Mouse (Mus musculus) midbrain, embryonic 13.5 days (tissue): ENCODE results near the gene Gopc. TPM values are rescaled to one million over a fixed set of nuclear protein-coding genes. Genes with fewer than 3 reads are reported as not detected.
"Not testable (repeated sequence)": the region's sequence is repeated elsewhere in the genome, so short reads cannot be mapped to it uniquely, and the experiment has no call there.

Source experiments
- ATAC-seq: fragments of 200-750 bp; cut with Nextera tagmentation; 2 replicates; pipeline ENCODE4 v1.8.0; 2017; ENCODE audit warnings: mild to moderate bottlenecking, moderate TSS enrichment, moderate library complexity
- H3K27ac ChIP-seq: fragments of 300-500 bp; sonication (generic); 2 replicates; pipeline ENCODE4 v1.5.1; 2015; ENCODE audit warnings: inconsistent platforms, mild to moderate bottlenecking, moderate library complexity
- H3K27me3 ChIP-seq: fragments of 300-500 bp; sonication (generic); 2 replicates; pipeline ENCODE4 v1.6.1; 2015; ENCODE audit warnings: mild to moderate bottlenecking, inconsistent platforms
- H3K36me3 ChIP-seq: fragments of 300-500 bp; sonication (generic); 2 replicates; pipeline ENCODE4 v1.6.1; 2015; ENCODE audit warnings: mild to moderate bottlenecking, inconsistent platforms
- H3K4me1 ChIP-seq: fragments of 300-500 bp; sonication (generic); replicated peaks from 2 replicates; pipeline ENCODE4 v1.6.1; 2015; ENCODE audit warnings: inconsistent platforms
- H3K4me2 ChIP-seq: fragments of 300-500 bp; sonication (generic); replicated peaks from 2 replicates; pipeline ENCODE4 v1.6.1; 2015; ENCODE audit warnings: moderate library complexity, mild to moderate bottlenecking, inconsistent platforms
- H3K4me3 ChIP-seq: fragments of 300-500 bp; sonication (generic); replicated peaks from 2 replicates; pipeline ENCODE4 v1.5.1; 2015; ENCODE audit warnings: mild to moderate bottlenecking, inconsistent platforms
- H3K9ac ChIP-seq: fragments of 300-500 bp; sonication (generic); replicated peaks from 2 replicates; pipeline ENCODE4 v1.6.1; 2015; ENCODE audit warnings: mild to moderate bottlenecking, inconsistent platforms
- H3K9me3 ChIP-seq: fragments of 300-500 bp; sonication (generic); 2 replicates; pipeline ENCODE4 v1.6.1; 2016; ENCODE audit warnings: mild to moderate bottlenecking, inconsistent platforms
- WGBS: fragments of 180-500 bp; shearing (Covaris S2); methylation state at CpG from one replicate; pipeline ENCODE4 v1.1.7; 2015; 5-methylcytosine and 5-hydroxymethylcytosine counted together
- polyA plus RNA-seq: library from polyadenylated mRNA; unstranded; fragments of >200 nt; fragmentation: Nextera tagmentation; extraction: Ambion mirVana; gene quantifications from 2 replicates; pipeline ENCODE4 v1.2.1, GENCODE M21; 2015

The Gopc gene
- polyA plus RNA-seq, 1 experiment from 2014 or later = 22.9 TPM

GRCm38 (mm10) chr10:52343324-52343723, 38.6 kb downstream of the Gopc start:
- H3K36me3 ChIP-seq = peaks cover 73% of the 10 kb centered on the region
- H3K4me3 ChIP-seq = not testable (repeated sequence)

GRCm38 (mm10) chr10:52331007-52331406, 50.9 kb downstream of the Gopc start:
- H3K4me1 ChIP-seq = no peaks in the 10 kb centered on the region
- no peak overlapping the region for H3K4me2 ChIP-seq
- no peak overlapping the region for H3K4me3 ChIP-seq
- ATAC-seq = no peak
- H3K27ac ChIP-seq = no peak overlapping the region
- no peak overlapping the region for H3K9ac ChIP-seq
- WGBS = 4% methylated on average over 1 of the region's 1 CpGs
- peaks cover 16% of the 10 kb centered on the region for H3K36me3 ChIP-seq
- no peaks in the 10 kb centered on the region for H3K9me3 ChIP-seq
- no peaks in the 10 kb centered on the region for H3K27me3 ChIP-seq

More at GRCm38 (mm10) chr10:52343324-52343723, 38.6 kb downstream of the Gopc start:
- H3K27me3 ChIP-seq, H3K4me2 ChIP-seq, H3K4me1 ChIP-seq, H3K9me3 ChIP-seq, H3K27ac ChIP-seq, H3K9ac ChIP-seq, ATAC-seq: not testable (repeated sequence)
- WGBS = 94% methylated on average over 4 of the region's 4 CpGs

- Histone ChIP-seq H3K27me3 (no peaks in the 10 kb centered on the region), H3K4me3 (no peak overlapping the region), H3K9me3 (no peaks in the 10 kb centered on the region), H3K9ac (no peak overlapping the region), H3K4me1 (no peaks in the 10 kb centered on the region), H3K27ac (no peak overlapping the region), H3K4me2 (no peak overlapping the region), H3K36me3 (peaks cover 12% of the 10 kb centered on the region)
- WGBS = 97% methylated on average over 3 of the region's 3 CpGs
- no peak for ATAC-seq
Observed at GRCm38 (mm10) chr10:52321918-52322317, 60.0 kb downstream of the Gopc start.

- Histone ChIP-seq H3K9me3 (no peaks in the 10 kb centered on the region), H3K4me3 (no peak overlapping the region), H3K4me2 (no peak overlapping the region), H3K9ac (no peak overlapping the region), H3K4me1 (no peaks in the 10 kb centered on the region), H3K36me3 (peaks cover 12% of the 10 kb centered on the region), H3K27ac (no peak overlapping the region), H3K27me3 (no peaks in the 10 kb centered on the region)
- 95% methylated on average over 28 of the region's 28 CpGs for WGBS
- ATAC-seq = no peak
Observed at GRCm38 (mm10) chr10:52319506-52320286, 62.2 kb downstream of the Gopc start.

GRCm38 (mm10) chr10:52309196-52309595, 72.7 kb downstream of the Gopc start:
- no peaks in the 10 kb centered on the region for H3K27me3 ChIP-seq
- no peaks in the 10 kb centered on the region for H3K36me3 ChIP-seq
- no peak overlapping the region for H3K27ac ChIP-seq
- 87% methylated on average over 8 of the region's 8 CpGs for WGBS
- no peak for ATAC-seq
- no peaks in the 10 kb centered on the region for H3K9me3 ChIP-seq
- no peaks in the 10 kb centered on the region for H3K4me1 ChIP-seq
- H3K4me3 ChIP-seq = no peak overlapping the region
- no peak overlapping the region for H3K4me2 ChIP-seq
- no peak overlapping the region for H3K9ac ChIP-seq

GRCm38 (mm10) chr10:52304574-52304973, 77.3 kb downstream of the Gopc start:
- no peaks in the 10 kb centered on the region for H3K27me3 ChIP-seq
- no peak overlapping the region for H3K4me2 ChIP-seq
- H3K9me3 ChIP-seq = no peaks in the 10 kb centered on the region
- H3K27ac ChIP-seq = no peak overlapping the region
- 87% methylated on average over 7 of the region's 7 CpGs for WGBS
- H3K36me3 ChIP-seq = no peaks in the 10 kb centered on the region
- H3K4me3 ChIP-seq = no peak overlapping the region
- ATAC-seq = no peak
- no peak overlapping the region for H3K9ac ChIP-seq
- H3K4me1 ChIP-seq = no peaks in the 10 kb centered on the region

GRCm38 (mm10) chr10:52302271-52302670, 79.7 kb downstream of the Gopc start:
- no peak for ATAC-seq
- H3K9me3 ChIP-seq = no peaks in the 10 kb centered on the region
- no peak overlapping the region for H3K4me2 ChIP-seq
- H3K4me3 ChIP-seq = no peak overlapping the region
- H3K27me3 ChIP-seq = no peaks in the 10 kb centered on the region
- H3K36me3 ChIP-seq = no peaks in the 10 kb centered on the region
- no peak overlapping the region for H3K27ac ChIP-seq
- no peak overlapping the region for H3K9ac ChIP-seq
- no peaks in the 10 kb centered on the region for H3K4me1 ChIP-seq

DNA sequence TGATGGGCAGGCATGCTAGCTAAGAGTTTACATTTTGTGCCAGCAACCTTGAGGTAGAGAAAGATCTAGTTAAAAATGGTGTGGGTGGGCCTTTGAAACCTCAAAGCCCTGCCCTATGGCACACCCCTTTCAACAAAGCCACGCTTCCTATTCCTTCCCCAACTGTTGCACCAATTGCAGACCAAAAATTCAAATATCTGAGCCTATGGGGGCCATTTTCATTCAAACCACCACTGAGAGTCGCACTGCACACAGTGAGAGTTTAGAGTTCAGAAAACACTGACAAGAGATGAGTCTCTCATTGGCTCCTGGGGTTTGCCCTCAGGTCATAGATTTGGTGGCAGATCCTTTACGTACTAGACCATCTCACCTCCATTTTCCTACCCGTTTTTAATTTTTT, 80.2 kb downstream of the Gopc start:
- ATAC-seq = no peak
- Histone ChIP-seq H3K36me3 (no peaks in the 10 kb centered on the region), H3K4me2 (no peak overlapping the region), H3K27me3 (no peaks in the 10 kb centered on the region), H3K9me3 (no peaks in the 10 kb centered on the region), H3K9ac (no peak overlapping the region), H3K27ac (no peak overlapping the region), H3K4me1 (no peaks in the 10 kb centered on the region), H3K4me3 (no peak overlapping the region)
- whole genome bisulfite sequencing = 90% methylated on average over 4 of the region's 4 CpGs

DNA sequence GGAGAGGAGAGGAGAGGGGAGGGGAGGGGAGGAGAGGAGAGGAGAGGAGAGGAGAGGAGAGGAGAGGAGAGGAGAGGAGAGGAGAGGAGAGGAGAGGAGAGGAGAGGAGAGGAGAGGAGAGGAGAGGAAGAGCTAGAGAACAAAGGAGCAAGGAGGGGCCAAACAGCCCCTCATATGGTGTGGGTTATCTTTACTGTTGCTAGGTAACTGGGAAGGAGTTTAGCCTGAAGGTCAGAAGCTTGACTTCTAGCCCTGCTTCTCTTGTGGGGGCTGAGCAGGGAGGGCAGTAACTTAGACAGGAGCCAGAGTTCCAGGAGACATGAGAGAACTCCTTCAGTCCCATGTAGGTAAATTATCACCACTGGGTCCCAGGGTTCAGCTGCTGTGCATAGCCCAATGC, 83.4 kb downstream of the Gopc start:
- not testable (repeated sequence) for H3K27me3 ChIP-seq, H3K9me3 ChIP-seq, H3K4me2 ChIP-seq, ATAC-seq, H3K36me3 ChIP-seq, H3K4me3 ChIP-seq, H3K9ac ChIP-seq, H3K27ac ChIP-seq, H3K4me1 ChIP-seq

DNA sequence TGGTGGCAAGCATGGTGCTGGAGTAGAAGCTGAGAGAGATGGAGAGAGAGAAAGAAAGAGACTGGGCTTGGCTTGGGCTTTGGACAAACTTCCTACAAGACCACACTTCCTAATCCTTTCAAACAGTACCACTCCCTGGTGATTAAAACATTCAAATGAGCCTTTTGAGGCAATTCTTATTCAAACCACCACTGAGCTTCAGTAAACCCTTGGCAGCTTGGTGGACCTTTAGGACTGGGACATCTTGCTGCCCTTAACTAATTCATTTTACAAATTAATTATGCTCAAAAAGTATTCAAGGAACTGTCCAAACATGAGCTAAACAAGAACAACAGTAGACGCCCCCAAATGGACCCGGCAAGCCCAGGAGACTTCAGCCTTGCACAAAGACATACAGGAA, 86.0 kb downstream of the Gopc start:
- WGBS = 84% methylated on average over 2 of the region's 2 CpGs
- Histone ChIP-seq H3K4me1 (no peaks in the 10 kb centered on the region), H3K9ac (no peak overlapping the region), H3K4me3 (no peak overlapping the region), H3K4me2 (no peak overlapping the region), H3K27me3 (no peaks in the 10 kb centered on the region), H3K27ac (no peak overlapping the region), H3K9me3 (no peaks in the 10 kb centered on the region), H3K36me3 (no peaks in the 10 kb centered on the region)
- no peak for ATAC-seq

DNA sequence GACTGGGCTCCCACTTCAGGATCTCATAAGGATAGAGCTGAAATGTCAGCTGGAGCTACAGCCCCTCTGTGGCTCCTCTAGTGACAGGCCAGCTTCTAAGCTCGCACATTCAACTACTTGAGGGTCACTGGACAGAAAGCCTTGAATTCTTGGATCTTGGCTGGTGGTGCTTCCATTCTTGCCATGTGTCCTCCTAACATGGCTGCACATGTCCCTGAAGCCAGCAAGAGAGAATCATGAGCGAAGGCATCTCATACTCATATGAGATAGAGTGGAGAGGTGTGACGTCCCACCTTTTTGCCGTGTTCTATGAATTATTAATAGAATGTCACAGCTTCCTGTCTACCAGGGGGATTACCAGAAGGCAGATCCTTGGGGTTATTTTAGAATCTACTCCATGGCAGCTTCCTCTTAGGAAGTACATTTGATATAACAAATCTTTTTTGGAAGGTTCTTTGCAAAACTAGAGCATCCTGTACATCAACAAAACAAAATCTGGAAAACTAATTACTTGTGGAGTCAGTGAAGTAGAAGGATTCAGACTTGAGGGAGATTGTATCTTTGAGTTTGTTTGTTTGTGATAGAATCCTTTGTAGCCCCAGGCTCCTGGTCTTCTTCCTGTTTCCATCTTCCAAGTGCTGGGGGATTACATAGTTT, 87.9 kb downstream of the Gopc start:
- Histone ChIP-seq H3K4me1 (no peaks in the 10 kb centered on the region), H3K4me2 (no peak overlapping the region), H3K9ac (no peak overlapping the region), H3K4me3 (no peak overlapping the region), H3K27ac (no peak overlapping the region), H3K9me3 (no peaks in the 10 kb centered on the region), H3K27me3 (no peaks in the 10 kb centered on the region), H3K36me3 (no peaks in the 10 kb centered on the region)
- 88% methylated on average over 4 of the region's 4 CpGs for WGBS
- ATAC-seq = no peak

GRCm38 (mm10) chr10:52292391-52292790, 89.5 kb downstream of the Gopc start:
- not testable (repeated sequence) for H3K27ac ChIP-seq, H3K4me1 ChIP-seq, H3K9ac ChIP-seq, ATAC-seq, H3K4me2 ChIP-seq, H3K27me3 ChIP-seq, H3K4me3 ChIP-seq, H3K9me3 ChIP-seq, H3K36me3 ChIP-seq
- WGBS = 64% methylated on average over 1 of the region's 1 CpGs

- no peak for ATAC-seq
- H3K9ac ChIP-seq = no peak overlapping the region
- H3K9me3 ChIP-seq = no peaks in the 10 kb centered on the region
- H3K4me3 ChIP-seq = no peak overlapping the region
- no peaks in the 10 kb centered on the region for H3K36me3 ChIP-seq
- H3K4me1 ChIP-seq = 0 out of 2 replicates have a peak, but pooled peaks cover 4% of the 10 kb centered on the region
- 95% methylated on average over 3 of the region's 3 CpGs for WGBS
- H3K27me3 ChIP-seq = no peaks in the 10 kb centered on the region
- H3K27ac ChIP-seq = no peak overlapping the region
- no peak overlapping the region for H3K4me2 ChIP-seq
Observed at GRCm38 (mm10) chr10:52289261-52289660, 92.7 kb downstream of the Gopc start.
